Mouse (Mus musculus) natural killer cell, adult 2 months (primary cell): ENCODE data around the gene Tenm4.

ENCODE experiments used
- DNase-seq, 2 experiments: peaks; one replicate each; pipeline ENCODE4 v3.0.0; 2022; ENCODE audit warnings: low spot score in 2 of 2

Tenm4 gene

DNA sequence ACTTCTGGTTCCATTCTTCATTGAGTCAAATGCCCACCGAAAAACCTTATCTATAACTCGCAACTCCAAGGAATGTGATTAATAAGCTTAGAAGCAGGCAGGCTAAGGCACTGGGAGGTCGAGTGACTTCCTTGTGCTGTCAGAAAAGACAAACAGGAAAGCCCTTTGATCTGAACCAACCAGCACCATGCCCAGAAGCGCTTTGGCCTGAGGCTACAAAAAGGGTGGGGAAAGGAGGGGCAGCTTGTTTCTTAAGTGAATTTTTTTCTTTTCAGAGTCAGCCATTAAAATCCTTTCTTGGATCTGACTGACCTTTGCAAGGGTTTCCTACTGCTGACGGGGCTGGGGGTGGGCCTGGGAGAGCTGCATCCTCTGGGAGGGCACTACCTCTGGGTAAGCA is 731.1 kb downstream of the Tenm4 start:
- DNase-seq, result no peak

DNA sequence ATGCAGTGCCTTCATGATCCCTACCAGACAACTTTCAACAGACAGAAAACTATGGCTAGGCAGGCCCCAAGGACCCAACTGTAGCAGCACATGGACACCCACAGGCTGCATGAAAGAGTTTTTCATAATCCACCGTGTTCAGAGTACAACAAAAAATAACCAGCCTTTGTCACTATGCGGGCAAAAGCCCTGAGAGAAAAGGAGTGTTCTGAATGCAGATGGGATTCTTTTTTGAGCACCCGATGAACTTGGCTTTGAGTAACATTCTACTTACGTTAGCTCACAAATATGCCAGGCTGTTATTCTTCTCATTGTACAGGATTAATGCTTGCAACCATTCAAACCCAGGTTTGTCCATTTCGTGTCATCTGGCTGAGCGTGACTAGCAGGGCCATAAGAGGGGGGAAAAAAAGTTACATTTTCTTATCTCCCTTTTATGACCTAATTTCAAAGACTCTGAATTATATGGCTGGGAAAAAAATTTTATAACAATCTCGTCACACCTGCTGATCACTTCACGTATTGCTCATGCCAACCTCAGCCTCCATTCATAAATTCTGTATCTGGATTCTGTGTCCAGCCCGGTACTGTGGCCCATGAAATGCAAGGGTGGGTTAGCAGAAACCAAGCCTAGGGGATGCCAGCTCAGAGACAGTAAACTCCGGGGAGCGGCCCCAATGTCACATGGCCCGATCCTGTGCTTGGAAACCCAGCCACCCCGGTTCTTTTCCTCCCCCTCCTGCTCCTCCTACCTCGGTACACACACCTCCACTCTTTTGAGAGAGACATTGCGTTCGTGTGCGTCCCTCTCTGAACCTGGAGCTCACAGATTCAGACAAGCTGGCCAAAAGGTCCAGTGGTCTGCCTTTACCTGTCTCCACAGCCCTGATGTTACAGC is 732.3 kb downstream of the Tenm4 start:
- no peak for DNase-seq

DNA sequence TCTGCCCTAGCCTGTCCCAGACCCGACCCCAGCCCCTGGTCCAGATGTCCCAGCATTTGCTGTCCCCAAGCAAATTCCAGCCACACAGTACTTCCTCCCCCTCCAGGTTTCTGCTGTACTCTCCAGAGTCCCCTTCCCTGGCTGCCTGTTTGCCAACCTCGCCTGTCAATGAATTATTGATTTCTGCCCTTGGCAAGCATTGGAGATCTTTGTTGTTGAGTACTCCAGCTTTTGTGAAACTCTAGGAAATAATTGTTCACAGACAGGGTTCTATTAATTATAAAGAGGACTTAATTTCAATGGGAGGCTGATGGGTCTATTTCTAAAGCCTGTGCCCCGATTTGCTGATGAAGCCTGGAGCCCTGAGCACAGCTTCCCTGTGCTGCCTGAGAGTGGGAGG is 733.4 kb downstream of the Tenm4 start:
- no peak for DNase-seq

DNA sequence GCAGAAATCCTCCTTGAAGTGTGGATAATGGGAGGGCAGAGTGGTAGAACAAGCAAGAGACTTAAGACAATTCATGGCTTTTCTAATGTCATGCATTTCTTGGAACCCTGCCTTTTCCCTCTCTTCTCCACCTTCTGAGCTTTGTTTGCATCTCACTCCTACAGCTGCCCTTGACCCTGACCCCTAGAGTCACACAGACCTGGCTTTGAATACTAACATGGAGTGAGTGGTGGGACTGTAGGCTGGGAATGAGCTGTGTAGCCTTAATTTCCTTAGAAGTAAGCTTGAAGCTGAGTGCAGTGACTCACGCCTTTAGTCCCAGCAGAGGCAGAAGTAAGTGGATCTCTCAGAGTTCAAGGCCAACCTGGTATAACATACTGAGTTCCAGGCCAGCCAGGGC is 733.9 kb downstream of the Tenm4 start:
- DNase-seq, result no peak

DNA sequence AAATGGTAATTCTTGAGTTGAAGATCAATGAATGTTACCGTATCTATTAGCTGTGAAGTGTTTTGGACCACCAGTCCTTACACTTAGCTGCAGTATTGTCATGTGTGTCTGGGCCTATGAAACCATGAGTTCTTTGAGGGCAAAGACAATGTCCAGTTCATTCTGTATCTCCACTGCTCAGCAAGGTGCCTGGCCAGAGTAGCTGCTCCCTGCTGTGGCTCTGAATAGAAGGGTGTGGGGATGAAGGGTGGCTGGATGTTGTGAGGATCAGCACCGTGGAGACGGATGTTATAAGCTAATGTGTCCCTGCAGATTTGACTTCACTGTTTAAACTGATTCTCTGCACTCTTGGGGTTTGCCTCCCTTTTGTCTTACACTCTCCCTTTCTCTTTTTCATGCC is 734.4 kb downstream of the Tenm4 start:
- no peak for DNase-seq

DNA sequence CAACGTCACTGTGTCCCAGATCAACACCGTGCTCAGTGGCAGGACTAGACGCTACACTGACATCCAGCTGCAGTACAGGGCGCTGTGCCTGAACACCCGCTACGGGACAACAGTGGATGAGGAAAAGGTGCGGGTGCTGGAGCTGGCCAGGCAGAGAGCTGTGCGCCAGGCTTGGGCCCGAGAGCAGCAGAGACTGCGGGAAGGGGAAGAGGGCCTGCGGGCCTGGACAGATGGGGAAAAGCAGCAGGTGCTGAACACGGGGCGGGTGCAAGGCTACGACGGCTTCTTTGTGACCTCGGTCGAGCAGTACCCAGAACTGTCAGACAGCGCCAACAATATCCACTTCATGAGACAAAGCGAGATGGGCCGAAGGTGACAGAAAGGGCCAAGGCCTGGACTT is 735.2 kb downstream of the Tenm4 start:
- no peak for DNase-seq

DNA sequence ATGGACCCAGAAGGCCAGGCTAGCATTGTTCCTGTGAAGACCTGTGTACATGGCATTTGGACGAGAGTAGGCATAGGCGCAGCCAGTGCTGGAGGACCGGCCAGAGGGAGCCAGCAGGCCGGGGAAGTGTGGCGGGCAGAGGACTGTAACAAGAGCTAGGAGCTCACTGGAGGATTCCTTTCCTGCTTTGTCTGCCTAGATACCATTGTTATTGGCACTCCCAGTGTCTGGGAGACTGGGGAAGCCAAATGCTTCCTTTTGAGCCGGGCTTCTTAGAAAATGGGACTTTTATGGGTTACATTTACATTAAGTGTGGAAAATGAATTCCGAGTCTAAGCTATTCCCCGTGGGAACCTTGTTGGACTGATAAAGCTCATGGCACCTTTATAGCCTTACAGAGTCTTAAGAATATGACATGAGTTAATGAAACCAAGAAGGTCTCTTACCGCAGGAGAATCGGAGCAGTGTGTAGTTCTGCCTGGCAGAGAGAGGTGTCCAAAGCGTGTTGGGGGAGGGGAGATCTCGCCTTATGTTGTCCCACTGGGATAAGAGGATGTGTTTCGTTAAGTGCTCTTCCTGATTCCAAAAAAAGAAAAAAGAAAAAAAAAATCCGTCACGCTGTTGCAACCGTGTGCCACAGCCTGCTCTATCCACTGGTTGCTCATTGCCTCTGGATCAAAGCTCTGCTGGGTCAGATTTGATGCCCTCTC is 737.1 kb downstream of the Tenm4 start:
- no peak for DNase-seq

DNA sequence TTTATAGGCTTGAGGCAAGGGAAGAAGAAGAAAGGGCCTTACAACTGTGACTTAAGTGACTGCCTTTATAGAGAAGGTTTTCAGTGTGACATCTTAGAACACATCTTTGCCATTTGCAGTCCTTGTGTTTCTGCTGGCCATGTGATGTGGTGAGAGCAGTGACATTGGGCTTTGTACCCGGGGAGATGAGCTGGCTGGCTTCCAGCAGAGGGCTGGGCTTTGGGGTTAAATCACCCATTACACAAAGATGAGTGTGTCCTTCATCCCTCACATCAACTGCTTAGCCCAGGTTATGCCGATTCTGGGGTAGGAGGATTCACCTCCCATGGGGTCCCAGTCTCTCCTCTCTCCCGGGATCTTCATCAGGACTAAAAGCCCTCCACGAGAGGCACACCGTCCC is 738.8 kb downstream of the Tenm4 start:
- DNase-seq, result no peak

DNA sequence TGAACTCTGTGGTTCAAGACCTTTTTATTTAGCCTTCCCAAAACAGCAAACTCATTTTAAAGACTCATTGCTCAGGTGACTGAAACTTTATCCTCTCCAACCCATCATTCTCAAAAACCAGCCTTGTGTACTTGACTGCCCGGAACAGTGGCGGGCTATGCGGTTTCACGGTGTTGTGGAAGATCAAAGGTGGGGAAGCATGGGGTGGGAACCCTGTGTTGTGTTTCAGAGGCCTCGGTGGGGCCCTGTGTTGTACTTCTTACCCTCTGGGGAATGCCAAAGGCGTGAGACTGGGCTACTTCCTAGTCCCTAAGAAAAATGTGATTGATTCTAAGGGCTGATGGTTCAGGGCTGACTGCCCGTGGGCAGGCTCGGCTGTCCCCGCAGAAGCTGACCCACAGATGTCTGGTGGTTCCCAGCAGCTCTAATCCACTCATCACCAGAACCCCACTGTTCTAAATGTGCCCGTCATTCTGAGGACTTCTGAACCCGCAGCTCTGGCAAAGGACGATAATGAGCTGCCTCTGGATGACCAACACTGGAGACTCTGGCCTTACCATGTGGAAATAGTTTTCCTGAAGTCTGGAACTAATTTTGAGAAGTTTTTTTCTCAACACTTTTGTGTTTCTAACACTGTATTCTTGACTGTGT is 739.4 kb downstream of the Tenm4 start:
- DNase-seq, result no peak

DNA sequence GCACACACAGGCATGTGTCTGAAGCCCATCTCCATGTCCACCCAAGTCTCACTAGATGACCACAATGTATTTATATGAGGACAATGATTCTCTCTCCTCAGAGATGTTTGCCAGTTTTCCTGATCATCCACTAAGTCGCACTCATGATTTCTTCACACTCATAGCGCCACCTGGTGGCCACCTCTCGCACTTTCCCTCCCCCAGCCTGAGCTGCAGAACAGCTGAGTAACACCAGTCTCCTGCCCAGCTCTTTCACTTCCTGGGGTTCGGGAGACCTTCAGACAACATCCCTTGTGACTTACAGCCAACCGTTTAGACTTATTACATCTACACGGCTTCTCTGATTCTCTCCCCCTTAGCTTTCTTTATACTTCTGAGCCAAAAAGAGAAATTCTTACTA is 743.0 kb downstream of the Tenm4 start:
- DNase-seq, result peak; percentile 44 to 59

DNA sequence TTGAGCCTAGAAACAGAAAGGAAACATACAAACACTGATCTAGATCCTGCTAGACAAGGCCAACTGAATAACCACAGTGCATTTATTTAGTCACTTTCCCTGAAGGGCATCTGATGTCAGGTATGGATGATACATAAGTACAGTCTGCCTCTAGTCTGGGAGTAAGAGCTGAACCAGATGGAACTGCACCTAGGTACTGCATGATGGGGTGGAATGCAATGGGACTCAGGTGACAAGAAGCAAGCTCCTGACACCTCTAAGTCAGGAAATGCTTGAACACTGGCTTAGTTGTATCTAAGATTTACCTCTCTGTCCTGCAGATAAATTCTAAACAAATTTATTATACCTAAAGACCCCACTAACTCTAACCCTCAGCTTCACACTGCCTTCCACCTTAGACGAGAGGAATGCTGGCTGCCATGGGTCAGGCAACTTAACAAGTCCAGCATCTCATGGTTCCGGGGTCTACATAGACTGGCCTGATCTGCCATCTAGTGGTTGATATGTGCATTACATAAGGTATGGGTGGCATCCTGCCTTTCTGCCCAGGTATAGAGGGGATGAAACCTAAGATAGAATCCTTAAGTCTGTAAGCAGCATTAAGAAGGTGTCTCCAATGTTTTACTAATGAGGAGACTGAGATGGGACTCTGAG is 744.5 kb downstream of the Tenm4 start:
- peak; percentile 31 to 51 for DNase-seq

DNA sequence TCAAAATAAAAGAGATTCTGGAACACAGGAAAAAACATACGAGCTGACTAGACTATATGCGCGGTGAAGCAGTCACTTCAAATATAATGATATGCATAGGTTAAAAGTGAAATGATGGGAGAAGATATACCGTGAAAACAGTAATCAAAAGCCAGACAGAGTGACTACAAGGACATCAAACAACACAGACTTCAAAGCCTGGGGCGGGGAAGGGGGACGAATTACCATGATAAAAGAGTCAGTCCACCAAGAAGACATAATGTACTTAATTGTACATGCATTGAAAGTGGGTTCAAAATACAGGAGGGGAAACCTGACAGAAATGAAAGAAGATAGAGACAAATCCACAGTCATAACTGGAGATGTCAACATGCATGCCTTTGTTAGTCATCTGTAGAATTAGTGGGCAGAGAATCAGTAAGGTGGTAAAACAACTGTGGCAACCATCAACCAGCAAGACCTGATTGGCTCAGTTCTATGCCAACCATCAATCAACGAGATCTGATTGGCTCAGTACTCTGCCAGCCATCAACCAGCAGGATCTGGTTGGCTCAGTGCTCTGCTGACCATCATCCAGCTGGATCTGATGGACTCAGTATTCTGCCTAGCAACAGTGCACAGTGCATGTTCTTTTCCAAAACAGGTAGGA is 749.5 kb downstream of the Tenm4 start:
- DNase-seq, result no peak

DNA sequence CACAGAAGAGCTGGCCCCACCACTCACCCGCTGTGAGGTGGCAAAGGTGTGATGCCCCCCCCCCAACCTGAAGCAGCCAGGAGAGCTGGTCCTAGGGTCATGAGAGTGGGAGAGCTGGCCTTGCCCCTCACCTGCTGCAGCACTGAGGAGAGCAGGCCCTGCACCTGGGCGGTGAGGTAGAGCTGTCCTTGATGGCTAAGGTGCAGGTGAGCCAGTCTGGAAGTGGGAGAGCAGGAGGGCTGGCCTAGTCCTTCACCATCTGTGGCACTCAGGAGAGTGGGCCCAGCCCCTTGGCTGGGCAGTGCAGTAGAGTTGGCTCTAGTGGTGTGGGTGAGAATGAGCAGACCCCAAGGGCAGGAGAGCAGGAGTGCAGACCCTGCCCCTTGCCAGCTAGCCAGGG is 751.9 kb downstream of the Tenm4 start:
- DNase-seq, result no peak

DNA sequence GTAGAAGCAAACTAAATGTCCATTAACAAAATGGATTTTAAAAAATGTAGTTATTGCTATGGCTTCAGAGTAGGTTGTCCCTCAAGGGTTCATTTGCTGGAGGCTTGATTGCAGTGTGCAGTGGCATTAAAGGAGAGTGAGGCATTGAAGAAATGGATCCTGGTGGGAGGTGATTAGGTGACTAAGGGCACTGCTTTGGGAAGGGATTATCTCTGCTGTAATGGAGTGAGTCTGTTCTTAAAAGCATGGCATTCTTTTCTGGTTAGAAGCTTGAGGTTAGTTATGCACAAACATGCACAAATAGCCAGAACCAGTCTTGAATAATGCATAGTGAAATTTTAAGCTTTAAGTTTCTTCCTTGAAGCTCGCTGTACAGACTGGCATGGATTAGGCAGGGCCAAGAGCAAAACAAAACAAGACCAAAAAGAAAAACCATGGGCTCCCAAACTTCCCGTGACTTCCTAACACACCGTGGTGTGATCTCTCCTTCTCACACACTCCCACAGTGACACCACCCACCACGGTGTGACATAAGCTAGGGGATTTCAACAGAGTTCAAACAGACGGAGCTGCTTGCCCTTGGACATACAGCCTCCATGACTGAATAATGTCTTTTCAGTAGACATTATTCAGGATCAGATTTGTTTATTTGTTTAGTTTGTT is 772.8 kb downstream of the Tenm4 start:
- no peak for DNase-seq

DNA sequence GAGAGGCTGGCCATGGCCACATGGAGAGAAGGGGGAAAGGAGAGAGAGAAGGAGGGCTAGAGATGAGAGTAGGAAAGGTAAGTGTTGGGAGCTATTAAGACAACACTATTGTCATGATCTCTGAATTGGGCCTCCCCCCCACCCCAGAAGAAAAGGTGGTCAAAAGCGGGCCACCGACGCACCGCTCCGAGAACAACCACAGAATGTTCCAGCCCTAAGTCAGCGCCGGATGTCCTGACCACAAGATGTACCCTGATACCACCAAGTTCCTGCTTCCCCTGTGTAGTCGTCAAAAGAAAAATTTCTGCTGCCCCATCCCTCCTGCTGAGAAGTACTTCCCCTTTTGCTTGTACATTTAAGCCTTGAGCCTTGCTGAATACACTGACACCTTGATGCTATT is 775.5 kb downstream of the Tenm4 start:
- DNase-seq, result peak; percentile 28 to 36

DNA sequence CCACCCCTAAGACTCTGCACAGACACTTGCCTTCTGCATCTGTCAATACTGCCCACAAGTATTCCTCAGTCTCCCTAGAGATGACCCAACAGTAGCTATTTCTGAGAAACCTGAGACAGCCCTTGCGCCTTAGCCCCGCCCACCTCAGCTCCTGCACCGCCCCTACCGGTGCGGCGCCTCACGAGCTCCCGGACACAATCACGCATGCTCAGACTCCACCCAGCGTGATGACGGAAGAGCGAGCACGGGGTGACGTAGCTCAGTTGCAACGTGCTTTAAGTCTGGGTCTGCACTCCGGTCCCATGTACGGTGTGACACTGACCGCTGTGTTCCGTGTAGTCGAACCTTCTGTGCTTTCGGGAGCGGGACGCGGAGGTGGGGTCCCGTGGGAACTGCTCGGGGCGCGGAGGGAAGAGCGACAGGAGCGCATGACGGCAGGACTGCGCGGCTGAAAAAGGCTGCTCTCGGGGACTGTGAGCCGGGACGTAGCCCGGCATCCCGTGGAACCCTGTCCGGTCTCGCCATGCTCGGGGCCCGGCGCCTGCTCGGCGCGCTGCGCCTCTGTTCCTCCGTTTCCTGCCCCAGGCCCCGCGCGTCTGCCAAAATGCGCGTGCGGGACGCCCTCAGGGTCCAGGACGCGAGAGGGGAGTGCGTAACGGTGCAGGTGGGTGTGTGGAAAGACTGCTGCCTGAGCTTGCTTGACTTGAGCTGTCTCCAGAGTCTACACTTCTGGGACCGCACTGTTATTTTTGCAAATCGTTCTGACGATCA is 780.4 kb downstream of the Tenm4 start, which contains the start of gene Nars2:
Gene Nars2, plus strand, starts transcription at position 225 of the 771 bp plus-strand sequence.
- peak; percentile 86 to 91 for DNase-seq

DNA sequence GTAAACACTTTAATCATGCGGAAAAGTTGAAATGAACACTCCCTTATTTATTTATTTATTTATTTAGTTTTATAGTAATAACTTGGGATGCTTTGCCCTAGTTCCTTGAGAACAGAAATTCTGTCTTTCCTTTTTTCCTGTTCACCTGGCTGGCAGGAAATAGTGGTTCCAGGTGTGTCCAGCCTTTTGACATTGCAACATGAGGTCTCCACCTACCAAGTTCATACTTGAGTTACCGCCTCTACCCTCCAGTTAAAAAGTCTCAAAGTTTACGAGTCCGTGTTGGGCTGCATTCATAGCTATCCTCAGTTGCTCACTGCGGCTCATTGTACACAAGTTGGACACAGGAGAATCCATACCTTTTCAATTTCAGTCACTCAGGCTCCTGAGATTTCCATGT is 781.0 kb downstream of the Tenm4 start:
- no peak for DNase-seq

DNA sequence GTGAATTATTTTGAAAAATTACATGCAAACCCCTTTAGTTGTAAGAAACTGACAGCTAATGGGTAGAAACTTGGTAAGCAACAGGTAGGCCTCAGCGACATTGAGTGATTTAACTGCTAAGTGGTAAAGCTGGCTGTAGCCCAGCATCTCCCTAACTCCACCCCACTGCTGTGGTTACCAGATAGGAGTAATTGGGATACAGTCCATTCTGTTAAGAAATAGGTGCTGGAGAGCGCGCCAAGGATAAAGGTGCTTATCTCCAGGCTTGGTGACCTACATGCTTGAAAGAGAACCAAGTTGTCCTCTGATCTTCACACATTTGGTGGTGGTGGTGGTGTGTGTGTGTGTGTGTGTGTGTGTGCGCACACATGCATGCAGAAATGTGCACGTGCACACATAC is 788.1 kb downstream of the Tenm4 start:
- DNase-seq, result no peak
